Mouse (Mus musculus): ENCODE data around the gene 4930442H23Rik. TPM values are rescaled to one million over a fixed set of nuclear protein-coding genes. Genes with fewer than 3 reads are reported as not detected.
A peak's percentile ranks its signal among the peaks of the same experiment; 100 is the strongest.

The 4930442H23Rik gene
- total and polyA plus RNA-seq, 3 experiments, result not detected

DNA sequence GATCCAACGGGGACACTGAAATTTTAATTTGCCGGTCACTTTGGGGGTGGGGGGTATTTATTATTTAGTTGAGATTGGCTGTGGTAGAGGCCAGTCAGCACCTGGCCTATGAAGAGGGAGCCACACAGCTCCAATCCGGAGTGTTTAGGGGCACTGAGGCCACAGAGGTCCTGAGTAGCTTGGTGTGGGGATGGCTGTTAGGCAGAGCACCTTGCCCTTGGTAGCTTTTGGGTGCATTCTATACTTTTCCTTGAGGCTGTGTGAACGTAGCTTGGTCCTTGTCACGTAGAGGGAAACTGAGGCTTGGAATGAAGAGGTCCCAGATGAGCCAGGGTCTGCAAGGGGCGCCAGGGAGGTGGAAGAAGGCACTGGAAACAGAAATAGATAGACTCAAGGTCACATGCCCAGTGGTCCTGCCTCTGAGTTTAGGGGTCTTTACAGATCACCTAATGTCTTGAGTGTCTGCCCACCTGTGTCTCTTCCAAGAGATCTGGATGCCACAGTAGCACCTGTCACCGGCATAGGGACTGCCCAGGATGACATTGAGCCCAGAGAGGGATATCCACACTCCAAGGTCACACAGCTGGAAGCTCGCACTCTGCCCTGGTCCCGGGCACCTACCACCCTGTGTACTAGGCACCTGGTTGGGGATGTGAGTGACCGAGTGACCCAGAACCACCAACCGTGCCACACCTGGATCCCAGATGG is 44.7 kb downstream of the 4930442H23Rik start:
- ATAC-seq (ENCODE audit: extremely low read depth, insufficient number of reproducible peaks, low FRiP score, poor library complexity, severe bottlenecking) (no peak), DNase-seq (ENCODE audit: low spot score) (no peak)
- H3K36me3 ChIP-seq (replicated peaks), result peaks cover 56% of the 10 kb centered on the region
- H3K27me3 ChIP-seq (ENCODE audit: insufficient read depth, low read length), result no peaks in the 10 kb centered on the region
- H3K9me3 ChIP-seq (replicated peaks), result peaks cover 6% of the 10 kb centered on the region
- H3K4me1 ChIP-seq (ENCODE audit: insufficient read depth, low read depth, low read length), result peaks cover 75% of the 10 kb centered on the region
- H3K4me3 ChIP-seq (ENCODE audit: low read depth, low read length), result peak overlapping the region; percentile 79
- no peak for TF ChIP-seq POLR2AphosphoS5 (IDR thresholded peaks at IDR 0.05; ENCODE audit: insufficient replicate concordance, low read depth, low read length)
- no peak for TF ChIP-seq CTCF (IDR thresholded peaks at IDR 0.05; ENCODE audit: low read depth, low read length)
- TF ChIP-seq GATA2 (IDR thresholded peaks at IDR 0.05; ENCODE audit: borderline replicate concordance, low read depth, low read length), result no peak
- TF ChIP-seq TAL1 (conservative IDR thresholded peaks at IDR 0.05; ENCODE audit: low read depth, low read length), result no peak
- no peak for TF ChIP-seq GATA1 (IDR thresholded peaks at IDR 0.05; ENCODE audit: borderline replicate concordance, low read length)

DNA sequence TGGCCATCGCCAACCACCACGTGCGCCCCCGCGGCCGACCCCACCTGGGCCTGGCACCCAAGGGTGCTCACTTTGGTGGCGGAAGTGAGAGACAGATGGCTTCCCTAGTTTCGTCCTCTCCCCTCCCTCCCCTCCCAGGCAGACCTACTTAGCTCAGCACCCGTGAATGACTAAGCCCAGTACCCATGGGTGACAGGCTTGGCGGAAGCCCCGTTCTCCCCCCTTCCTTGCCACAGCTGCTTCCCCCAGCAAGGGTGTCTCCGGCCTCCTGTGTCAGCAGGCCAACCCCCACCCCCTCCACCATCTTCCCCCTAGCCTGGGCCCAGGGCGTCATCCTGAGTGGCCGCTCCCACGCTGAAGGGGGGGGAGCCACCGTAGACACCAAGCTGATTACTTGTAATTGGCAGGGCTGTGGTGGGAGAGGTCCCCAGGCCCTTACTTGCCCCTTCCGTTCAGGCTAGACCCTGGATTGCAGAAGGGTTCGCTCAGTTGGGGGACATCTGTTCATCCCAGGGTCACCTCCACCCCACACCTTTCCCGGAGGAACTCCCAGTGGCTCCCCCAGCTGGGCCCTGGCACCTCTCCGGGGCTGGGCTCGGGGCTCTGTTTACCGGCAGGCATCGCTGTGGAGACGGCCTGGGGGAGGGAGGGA is 45.4 kb downstream of the 4930442H23Rik start:
- H3K4me3 ChIP-seq (ENCODE audit: low read depth, low read length), result peak overlapping the region; percentile 79
- TF ChIP-seq GATA2 (IDR thresholded peaks at IDR 0.05; ENCODE audit: borderline replicate concordance, low read depth, low read length) (no peak), POLR2AphosphoS5 (IDR thresholded peaks at IDR 0.05; ENCODE audit: insufficient replicate concordance, low read depth, low read length) (no peak), GATA1 (IDR thresholded peaks at IDR 0.05; ENCODE audit: borderline replicate concordance, low read length) (no peak)
- ATAC-seq (ENCODE audit: extremely low read depth, insufficient number of reproducible peaks, low FRiP score, poor library complexity, severe bottlenecking) (no peak), DNase-seq (ENCODE audit: low spot score) (peak; percentile 74)
- peaks cover 70% of the 10 kb centered on the region for H3K4me1 ChIP-seq (ENCODE audit: insufficient read depth, low read depth, low read length)
- H3K9me3 ChIP-seq (replicated peaks), result peaks cover under 1% of the 10 kb centered on the region; the same call in 1 of the 2 replicates
- H3K36me3 ChIP-seq (replicated peaks), result peaks cover 49% of the 10 kb centered on the region
- no peaks in the 10 kb centered on the region for H3K27me3 ChIP-seq (ENCODE audit: insufficient read depth, low read length)

DNA sequence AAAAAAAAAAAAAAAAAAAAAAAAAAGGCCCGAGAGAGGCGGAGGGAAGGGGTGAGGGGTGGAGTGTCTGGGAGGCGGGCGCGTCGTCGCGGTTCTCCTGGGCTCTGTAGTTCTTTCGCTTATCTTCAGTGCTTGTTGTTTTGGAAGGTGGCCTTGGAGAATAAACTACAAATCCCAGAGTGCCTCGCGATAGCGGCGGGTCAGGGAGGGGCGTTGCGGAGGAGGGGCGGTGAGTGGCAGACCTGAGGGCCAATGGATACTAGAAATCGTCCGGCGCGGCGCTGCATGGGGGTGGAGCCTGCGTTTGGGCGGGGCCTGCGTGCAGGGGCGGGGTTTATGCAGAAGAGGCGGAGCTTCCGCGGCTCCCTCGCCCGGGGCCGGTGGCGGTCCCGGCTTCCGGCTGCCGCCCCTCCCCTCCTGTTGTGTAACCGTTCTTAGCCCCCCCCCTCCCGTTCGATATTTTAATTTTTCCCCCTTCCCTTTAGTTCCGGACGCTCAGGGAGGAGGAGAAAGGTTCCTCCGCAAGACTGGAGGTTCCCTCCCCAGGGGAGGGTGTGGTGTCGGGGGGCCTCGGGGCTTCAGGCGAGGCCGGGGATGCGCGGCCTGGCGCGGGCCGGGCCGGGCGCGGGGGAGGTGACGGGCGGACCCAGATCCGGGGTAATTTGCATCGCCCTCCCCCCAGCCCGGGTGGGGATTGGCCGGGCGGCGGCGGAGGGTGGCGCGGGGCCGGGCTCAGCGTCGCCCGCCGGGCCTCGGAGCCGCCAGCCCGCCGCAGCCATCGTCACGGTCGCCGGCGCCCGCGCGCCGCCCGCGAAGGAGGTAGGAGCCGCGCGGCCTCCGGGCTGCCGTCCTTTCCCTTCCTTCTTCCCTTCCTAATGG is 46.2 kb downstream of the 4930442H23Rik start:
- ATAC-seq (ENCODE audit: extremely low read depth, insufficient number of reproducible peaks, low FRiP score, poor library complexity, severe bottlenecking), result peak; percentile 81
- DNase-seq (ENCODE audit: low spot score), result peak; percentile 93
- H3K27me3 ChIP-seq (ENCODE audit: insufficient read depth, low read length), result no peaks in the 10 kb centered on the region
- H3K36me3 ChIP-seq (replicated peaks), result peaks cover 41% of the 10 kb centered on the region
- no peak for TF ChIP-seq POLR2AphosphoS5 (IDR thresholded peaks at IDR 0.05; ENCODE audit: insufficient replicate concordance, low read depth, low read length)
- TF ChIP-seq GATA2 (IDR thresholded peaks at IDR 0.05; ENCODE audit: borderline replicate concordance, low read depth, low read length), result no peak
- no peak for TF ChIP-seq CTCF (IDR thresholded peaks at IDR 0.05; ENCODE audit: low read depth, low read length)
- TF ChIP-seq GATA1 (IDR thresholded peaks at IDR 0.05; ENCODE audit: borderline replicate concordance, low read length), result no peak
- TF ChIP-seq TAL1 (conservative IDR thresholded peaks at IDR 0.05; ENCODE audit: low read depth, low read length), result no peak
- H3K4me1 ChIP-seq (ENCODE audit: insufficient read depth, low read depth, low read length), result peaks cover 63% of the 10 kb centered on the region
- peak overlapping the region; percentile 79 for H3K4me3 ChIP-seq (ENCODE audit: low read depth, low read length)
- H3K9me3 ChIP-seq (replicated peaks), result no peaks in the 10 kb centered on the region

DNA sequence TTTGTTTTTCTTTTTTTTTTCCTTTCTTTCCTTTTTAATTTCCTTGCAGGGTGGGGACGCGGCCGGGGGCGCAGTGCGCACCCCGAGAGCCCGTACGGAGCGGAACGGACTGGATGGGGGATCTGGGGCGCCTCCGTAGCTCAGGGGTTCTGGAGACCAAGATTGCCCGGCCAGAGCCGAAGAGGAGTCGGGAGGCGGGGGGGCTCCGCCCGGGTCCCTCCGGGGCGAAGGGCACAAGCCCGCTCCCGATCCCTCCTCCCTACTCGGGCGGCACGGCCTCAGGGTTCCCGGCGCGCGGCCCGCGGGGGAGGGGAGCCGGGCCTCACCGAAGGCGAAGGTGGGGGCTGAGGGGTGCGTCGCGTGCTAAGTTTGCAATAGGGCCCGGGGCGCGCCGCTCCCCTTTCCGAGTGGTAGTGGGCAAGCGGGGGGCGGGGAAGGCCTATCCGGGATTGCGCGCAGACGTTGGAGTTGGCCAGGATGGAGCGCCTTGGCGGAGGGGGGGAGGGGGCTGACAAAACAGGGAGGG is 46.9 kb downstream of the 4930442H23Rik start:
- Histone ChIP-seq H3K36me3 (replicated peaks) (peaks cover 34% of the 10 kb centered on the region), H3K27me3 (ENCODE audit: insufficient read depth, low read length) (no peaks in the 10 kb centered on the region), H3K4me3 (ENCODE audit: low read depth, low read length) (peak overlapping the region; percentile 79), H3K4me1 (ENCODE audit: insufficient read depth, low read depth, low read length) (peaks cover 56% of the 10 kb centered on the region), H3K9me3 (replicated peaks) (no peaks in the 10 kb centered on the region)
- ATAC-seq (ENCODE audit: extremely low read depth, insufficient number of reproducible peaks, low FRiP score, poor library complexity, severe bottlenecking), result no peak
- peak; percentile 77 for DNase-seq (ENCODE audit: low spot score)
- no peak for TF ChIP-seq GATA1 (IDR thresholded peaks at IDR 0.05; ENCODE audit: borderline replicate concordance, low read length)
- TF ChIP-seq GATA2 (IDR thresholded peaks at IDR 0.05; ENCODE audit: borderline replicate concordance, low read depth, low read length), result no peak
- no peak for TF ChIP-seq TAL1 (conservative IDR thresholded peaks at IDR 0.05; ENCODE audit: low read depth, low read length)
- no peak for TF ChIP-seq POLR2AphosphoS5 (IDR thresholded peaks at IDR 0.05; ENCODE audit: insufficient replicate concordance, low read depth, low read length)
- no peak for TF ChIP-seq CTCF (IDR thresholded peaks at IDR 0.05; ENCODE audit: low read depth, low read length)

DNA sequence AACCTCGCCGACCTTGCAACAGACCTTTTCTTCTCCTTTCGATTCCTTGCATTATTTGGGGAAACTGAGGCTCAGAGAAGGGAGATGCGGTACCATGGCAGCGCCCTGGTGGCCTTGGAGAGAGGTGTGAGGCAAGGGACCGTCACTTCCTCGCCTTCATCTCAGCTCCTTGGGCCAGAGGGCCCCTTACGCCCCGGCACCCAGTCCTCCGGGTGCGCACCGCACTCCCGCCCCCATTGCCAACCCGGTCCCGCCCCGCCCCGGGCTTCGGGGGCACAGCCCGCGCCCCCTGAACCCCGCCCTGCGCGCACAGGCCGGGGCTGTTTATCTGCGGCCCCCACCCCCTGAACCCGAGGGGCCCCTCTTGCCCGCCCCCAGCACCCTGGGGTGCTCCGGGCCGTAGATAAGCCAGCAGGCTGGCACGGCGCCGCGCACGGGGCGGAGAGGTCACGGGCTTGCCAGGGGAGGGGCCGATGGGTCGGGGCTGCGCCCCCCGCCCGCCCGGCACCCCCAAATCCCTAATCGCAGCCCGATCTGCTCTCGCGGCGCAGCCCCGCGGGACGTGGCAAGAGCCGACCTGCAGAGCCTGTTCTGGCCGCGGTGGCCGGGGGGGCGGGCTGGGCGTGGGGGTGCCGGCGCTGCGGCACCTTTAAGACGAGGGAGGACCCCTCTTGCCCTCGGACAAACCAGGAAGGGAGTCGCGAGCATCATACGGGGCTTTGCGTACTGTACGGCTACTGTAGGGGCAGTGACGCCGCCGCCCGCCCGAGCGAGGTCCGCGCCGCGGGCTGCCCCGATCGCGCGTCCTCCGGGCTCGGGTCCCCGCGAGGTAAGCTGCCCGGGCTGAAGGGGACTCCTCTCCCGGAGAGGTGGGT is 47.6 kb downstream of the 4930442H23Rik start:
- H3K4me1 ChIP-seq (ENCODE audit: insufficient read depth, low read depth, low read length), result peaks cover 49% of the 10 kb centered on the region

More for the DNA sequence above, 47.6 kb downstream of the 4930442H23Rik start:
- ATAC-seq (ENCODE audit: extremely low read depth, insufficient number of reproducible peaks, low FRiP score, poor library complexity, severe bottlenecking), result peak; percentile 6; the same call in 1 of the 2 replicates
- TF ChIP-seq CTCF (IDR thresholded peaks at IDR 0.05; ENCODE audit: low read depth, low read length) (no peak), GATA2 (IDR thresholded peaks at IDR 0.05; ENCODE audit: borderline replicate concordance, low read depth, low read length) (no peak), GATA1 (IDR thresholded peaks at IDR 0.05; ENCODE audit: borderline replicate concordance, low read length) (no peak), POLR2AphosphoS5 (IDR thresholded peaks at IDR 0.05; ENCODE audit: insufficient replicate concordance, low read depth, low read length) (no peak), TAL1 (conservative IDR thresholded peaks at IDR 0.05; ENCODE audit: low read depth, low read length) (no peak)
- Histone ChIP-seq H3K27me3 (ENCODE audit: insufficient read depth, low read length) (no peaks in the 10 kb centered on the region), H3K9me3 (replicated peaks) (no peaks in the 10 kb centered on the region), H3K36me3 (replicated peaks) (peaks cover 27% of the 10 kb centered on the region), H3K4me3 (ENCODE audit: low read depth, low read length) (peak overlapping the region; percentile 79)
- DNase-seq (ENCODE audit: low spot score), result peak; percentile 93
